Mouse (Mus musculus) 416B (cell line): ENCODE data around the gene Lactbl1.

Source experiments
- DNase-seq: peaks from one replicate; pipeline ENCODE4 v3.0.0; 2011; ENCODE audit warnings: low read depth

Lactbl1 gene

GRCm38 (mm10) chr4:136684485-136684884 lies 62.1 kb downstream of the Lactbl1 start:
- DNase-seq: no peak

DNA sequence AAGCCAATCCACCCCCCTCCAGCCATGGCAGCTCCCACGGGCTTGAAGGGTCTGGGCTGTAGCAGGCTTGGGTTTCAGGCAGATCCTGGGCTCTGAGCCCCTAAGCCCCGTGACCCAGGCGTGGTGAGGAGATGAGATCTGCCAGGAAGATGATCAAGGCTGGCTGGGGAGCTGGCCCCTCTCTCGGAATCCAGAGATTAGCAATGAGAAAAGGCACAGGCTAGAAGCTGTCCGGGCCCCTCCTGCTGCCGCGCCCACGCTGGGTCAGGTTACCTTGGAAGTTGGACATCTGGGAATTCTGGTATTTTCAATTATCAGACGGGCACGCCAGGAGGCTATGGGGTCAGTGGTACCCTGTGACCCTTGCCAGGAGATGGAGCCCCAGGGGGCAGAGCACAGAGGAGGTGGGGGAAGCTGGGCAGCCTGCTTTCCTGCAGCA lies 63.0 kb downstream of the Lactbl1 start:
- no peak for DNase-seq

DNA sequence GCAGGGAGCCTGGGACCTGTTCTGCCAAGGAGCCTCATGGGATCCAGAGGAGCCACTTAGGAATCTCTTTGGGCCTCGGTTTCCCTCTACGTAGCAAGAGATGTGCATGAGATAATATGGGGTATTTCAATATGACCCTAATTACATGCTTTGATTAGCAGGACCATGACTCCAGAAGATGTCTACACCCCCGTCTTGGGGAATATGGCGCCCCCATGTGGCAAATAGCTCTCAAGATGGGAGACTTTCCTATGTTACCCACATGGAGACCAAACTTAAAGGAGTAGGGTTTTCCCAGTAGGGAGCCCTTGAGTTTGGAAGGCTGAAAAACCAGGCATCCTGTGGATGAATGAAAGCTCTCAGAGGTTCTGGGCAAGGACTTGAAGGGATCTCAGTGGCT lies 65.7 kb downstream of the Lactbl1 start:
- peak; percentile 32 for DNase-seq
